Mouse (Mus musculus): ENCODE results near the gene Kcnc2.

Kcnc2 gene

DNA sequence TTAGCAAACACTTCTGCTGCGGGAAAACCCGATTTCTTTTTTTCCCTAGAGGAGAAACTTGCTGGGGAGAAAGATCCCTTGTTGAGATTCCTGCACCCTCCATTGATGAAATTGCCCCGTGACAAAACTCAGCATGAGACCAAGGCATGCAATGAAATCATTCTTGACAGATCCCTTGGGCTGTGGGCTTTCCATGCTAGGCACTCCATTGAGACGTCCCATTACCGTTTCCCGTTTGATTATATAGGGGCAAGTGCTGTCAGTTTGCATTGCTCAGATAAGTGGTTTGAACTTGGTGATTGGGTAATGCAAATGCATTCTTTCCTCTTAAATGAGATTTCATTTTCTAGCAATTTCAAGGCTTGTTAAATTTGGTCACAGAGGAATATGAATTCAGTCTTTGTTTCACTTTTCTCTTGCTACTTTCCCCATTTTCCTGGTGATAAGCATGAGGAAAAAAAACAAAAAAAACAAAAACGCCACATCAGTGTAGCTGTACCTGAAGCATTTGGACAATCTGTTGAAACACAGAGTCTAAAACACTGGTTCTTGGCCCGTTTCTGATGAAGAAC lies 123.6 kb downstream of the Kcnc2 start:
- DNase-seq (ENCODE audit: low spot score in 2 of 2): no peak

GRCm38 (mm10) chr10:112397194-112397593 lies 126.3 kb downstream of the Kcnc2 start:
- no peak for DNase-seq (ENCODE audit: low spot score in 2 of 2)

GRCm38 (mm10) chr10:112400591-112401404 lies 129.9 kb downstream of the Kcnc2 start:
- DNase-seq (ENCODE audit: low spot score in 2 of 2): no peak

DNA sequence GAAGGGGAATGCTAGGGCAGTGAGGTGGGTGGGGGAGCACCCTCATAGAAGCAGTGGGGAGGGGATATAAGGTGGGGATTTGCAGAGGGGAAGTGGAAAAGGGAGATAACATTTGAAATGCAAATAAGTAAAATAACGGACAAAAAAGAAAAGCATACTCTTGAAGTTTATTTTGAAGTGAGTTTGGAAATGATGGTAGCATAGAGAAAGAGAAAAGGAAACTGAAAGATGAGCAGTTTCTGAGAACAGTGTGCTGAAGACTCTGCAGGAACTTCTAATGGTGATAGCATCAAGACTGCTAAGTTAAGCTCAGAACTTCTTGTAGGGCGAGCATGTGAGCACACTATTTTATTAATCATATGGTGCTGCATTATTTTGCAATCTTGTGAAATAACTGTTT lies 138.6 kb downstream of the Kcnc2 start:
- no peak for DNase-seq (ENCODE audit: low spot score in 2 of 2)

GRCm38 (mm10) chr10:112423327-112423726 lies 152.4 kb downstream of the Kcnc2 start:
- no peak for DNase-seq (ENCODE audit: low spot score in 2 of 2)

GRCm38 (mm10) chr10:112436950-112437349 lies 166.0 kb downstream of the Kcnc2 start:
- no peak for DNase-seq (ENCODE audit: low spot score in 2 of 2)

DNA sequence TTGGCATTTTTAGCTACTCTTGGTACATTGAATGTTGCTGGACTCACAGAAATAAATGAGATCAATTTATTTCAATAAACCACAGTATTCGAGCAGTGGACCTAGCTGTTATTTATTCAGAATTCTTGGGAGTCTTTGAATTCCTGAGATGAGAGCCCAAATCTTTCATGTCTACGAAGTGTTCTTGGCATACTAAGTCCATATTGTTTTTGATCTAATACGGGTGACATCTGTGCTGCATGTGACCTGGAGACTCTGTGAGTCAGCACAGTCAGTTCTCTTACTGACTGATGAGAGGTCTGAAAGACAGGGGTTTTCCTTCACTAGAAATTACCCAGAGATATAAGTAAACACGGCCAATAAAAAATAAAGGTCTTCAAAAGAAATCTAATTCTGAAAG lies 173.7 kb downstream of the Kcnc2 start:
- DNase-seq (ENCODE audit: low spot score in 2 of 2): no peak

DNA sequence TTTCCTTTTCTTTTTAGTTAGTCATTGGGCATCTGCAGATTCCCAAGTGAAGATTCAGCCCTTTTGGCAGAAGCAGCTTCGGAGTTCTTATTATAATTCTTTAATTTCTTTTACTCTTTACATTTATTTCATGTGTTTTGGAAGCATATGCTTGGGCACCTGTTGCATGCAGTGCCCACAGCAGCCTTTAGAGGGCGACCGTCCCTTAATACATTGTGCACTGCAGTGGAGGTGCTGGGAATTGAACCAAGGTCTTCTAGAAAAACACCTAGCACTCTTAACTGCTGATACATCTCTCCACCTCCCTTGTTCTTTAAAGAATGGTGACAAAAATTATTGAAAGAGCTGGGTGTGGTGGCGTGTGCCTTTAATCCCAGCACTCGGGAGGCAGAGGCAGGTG lies 180.0 kb downstream of the Kcnc2 start:
- no peak for DNase-seq (ENCODE audit: low spot score in 2 of 2)

- no peak for DNase-seq (ENCODE audit: low spot score in 2 of 2)
These were observed 197.9 kb downstream of the Kcnc2 start for GRCm38 (mm10) chr10:112468689-112469384.

DNA sequence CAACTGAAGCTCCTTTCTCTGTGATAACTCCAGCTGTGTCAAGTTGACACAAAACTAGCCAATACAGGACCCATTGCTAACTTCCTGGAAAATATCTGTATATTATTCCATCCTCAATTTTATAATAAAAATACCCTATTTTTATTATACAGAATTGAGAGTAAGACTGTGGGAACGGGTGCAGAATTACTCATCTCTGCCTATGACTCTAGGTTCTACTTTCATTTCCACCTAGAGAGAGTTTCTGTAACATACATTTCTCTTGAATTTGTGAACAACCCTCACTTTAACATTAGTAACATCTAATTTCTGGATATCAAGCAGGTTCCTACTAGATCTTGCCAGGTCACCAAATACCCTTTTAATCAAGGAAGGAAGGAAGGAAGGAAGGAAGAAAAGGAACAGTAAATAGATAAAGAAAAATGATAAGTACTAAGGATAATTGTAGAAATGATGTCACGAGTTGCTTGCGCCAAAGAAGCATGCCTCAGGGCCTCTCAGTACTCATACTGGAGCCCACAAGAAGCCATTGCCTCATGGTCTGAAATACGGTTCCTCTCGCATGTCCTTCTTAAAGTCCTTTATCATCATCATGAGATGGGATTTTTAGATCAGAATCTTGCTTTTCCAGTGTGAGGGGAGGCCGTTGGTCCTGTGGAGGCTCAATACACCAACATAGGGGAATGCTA lies 203.3 kb downstream of the Kcnc2 start:
- no peak for DNase-seq (ENCODE audit: low spot score in 2 of 2)

- DNase-seq (ENCODE audit: low spot score in 2 of 2): no peak
These were observed 210.5 kb downstream of the Kcnc2 start for GRCm38 (mm10) chr10:112481461-112481860.

DNA sequence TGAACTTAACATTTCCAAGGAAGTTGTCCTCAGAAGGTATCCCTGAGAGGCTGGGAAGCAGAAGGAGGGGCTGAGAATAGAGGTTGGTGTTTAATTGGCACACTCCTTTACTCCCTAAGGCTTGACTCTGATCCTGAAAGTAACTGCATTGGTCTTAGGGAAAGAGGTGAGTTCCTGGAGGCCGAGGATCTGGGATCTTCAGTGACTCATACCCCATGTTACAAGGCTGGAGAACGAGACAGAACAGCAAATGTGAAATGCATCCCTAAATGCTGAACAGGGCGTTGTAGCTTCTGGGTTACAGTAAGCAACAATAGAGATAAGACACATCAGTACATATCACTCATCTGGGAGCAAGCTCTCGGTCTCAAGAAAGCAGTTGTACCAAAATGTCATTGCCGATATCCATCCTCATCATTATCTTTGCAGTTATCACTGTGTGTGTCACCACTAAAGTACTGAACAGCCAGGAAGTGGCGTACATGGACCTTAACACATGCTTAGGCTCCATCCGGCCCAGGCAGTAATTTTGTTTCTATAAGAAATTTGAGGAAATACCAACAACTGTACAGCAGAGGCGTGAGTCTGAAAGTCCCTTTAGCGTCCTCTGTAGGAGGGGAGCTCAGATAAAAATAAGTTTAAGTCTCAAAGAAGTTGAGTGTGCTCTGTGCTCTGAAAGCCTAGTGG lies 211.1 kb downstream of the Kcnc2 start:
- DNase-seq (ENCODE audit: low spot score in 2 of 2): no peak

DNA sequence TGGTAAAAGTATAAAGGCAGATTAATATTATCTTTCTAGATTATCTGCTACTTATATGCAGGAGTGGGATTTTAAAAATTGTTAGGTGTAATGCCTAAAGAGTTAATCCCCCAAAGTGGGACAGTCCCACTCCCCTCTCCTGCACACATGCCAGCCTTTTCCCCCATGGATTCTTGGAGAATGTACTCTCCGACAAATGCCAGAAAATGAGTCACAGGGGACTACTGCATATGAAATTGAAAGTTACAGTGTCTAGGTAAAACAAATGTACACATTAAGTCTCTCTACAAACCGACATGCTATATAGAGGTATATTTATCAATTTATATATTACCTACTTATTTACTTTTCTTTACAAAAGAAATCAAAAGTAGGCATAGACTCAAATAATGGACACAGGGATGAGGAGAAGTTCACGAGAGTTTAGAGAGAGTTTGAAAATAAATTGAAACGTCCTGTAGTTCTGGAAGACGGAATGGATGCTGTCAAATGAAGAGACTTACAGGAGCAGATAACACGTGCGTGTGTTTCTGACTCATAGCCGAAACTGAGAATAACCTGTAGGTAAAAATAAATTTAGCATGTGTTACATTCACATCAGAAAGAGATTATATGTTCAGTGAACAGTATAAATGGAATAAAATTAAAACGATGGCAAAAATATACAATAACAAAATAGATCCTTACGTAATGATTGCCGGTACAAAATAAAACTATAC lies 213.6 kb downstream of the Kcnc2 start:
- no peak for DNase-seq (ENCODE audit: low spot score in 2 of 2)

GRCm38 (mm10) chr10:112485819-112486218 lies 214.9 kb downstream of the Kcnc2 start:
- no peak for DNase-seq (ENCODE audit: low spot score in 2 of 2)

- no peak for DNase-seq (ENCODE audit: low spot score in 2 of 2)
These were observed 217.8 kb downstream of the Kcnc2 start for GRCm38 (mm10) chr10:112488751-112489150.
